Mouse (Mus musculus) heart, embryonic 16.5 days (tissue): ENCODE data around the gene Pck1. TPM values are rescaled to one million over a fixed set of nuclear protein-coding genes. Genes with fewer than 3 reads are reported as not detected.

Source experiments
- ATAC-seq: fragments of 200-750 bp; cut with Nextera tagmentation; replicated peaks from 2 replicates; pipeline ENCODE4 v1.8.0; 2017; ENCODE audit warnings: moderate number of reproducible peaks; ENCODE audit not compliant: insufficient read depth, low FRiP score; ENCODE audit errors: extremely low read depth
- H3K27ac ChIP-seq: fragments of 300-500 bp; sonication (generic); 2 replicates; pipeline ENCODE4 v1.5.1; 2014; ENCODE audit warnings: mild to moderate bottlenecking, low read length, control low read depth, moderate library complexity
- H3K27me3 ChIP-seq: fragments of 300-500 bp; sonication (generic); 2 replicates; pipeline ENCODE4 v1.6.1; 2014; ENCODE audit warnings: low read length, mixed read lengths; ENCODE audit not compliant: control insufficient read depth, insufficient read depth
- H3K36me3 ChIP-seq: fragments of 300-500 bp; sonication (generic); 2 replicates; pipeline ENCODE4 v1.6.1; 2014; ENCODE audit not compliant: control insufficient read depth, insufficient read depth
- H3K4me1 ChIP-seq: fragments of 300-500 bp; sonication (generic); 2 replicates; pipeline ENCODE4 v1.6.1; 2014; ENCODE audit warnings: low read length, mixed read lengths; ENCODE audit not compliant: control insufficient read depth, insufficient read depth
- H3K4me2 ChIP-seq: fragments of 300-500 bp; sonication (generic); 2 replicates; pipeline ENCODE4 v1.6.1; 2014; ENCODE audit warnings: low read depth, mild to moderate bottlenecking, control low read depth, low read length
- H3K4me3 ChIP-seq: fragments of 300-500 bp; sonication (generic); 2 replicates; pipeline ENCODE4 v1.5.1; 2014; ENCODE audit warnings: mild to moderate bottlenecking, control low read depth, low read length
- H3K9ac ChIP-seq: fragments of 300-500 bp; sonication (generic); 2 replicates; pipeline ENCODE4 v1.6.1; 2014; ENCODE audit warnings: low read length, control low read depth
- H3K9me3 ChIP-seq: fragments of 300-500 bp; sonication (generic); replicated peaks from 2 replicates; pipeline ENCODE4 v1.6.1; 2016; ENCODE audit warnings: low read length; ENCODE audit not compliant: control insufficient read depth
- WGBS: fragments of 180-500 bp; shearing (Covaris S2); extraction: QIAGEN DNeasy Blood & Tissue Kit; methylation state at CpG from one replicate; pipeline ENCODE4 v1.1.7; 2014; 5-methylcytosine and 5-hydroxymethylcytosine counted together
- polyA plus RNA-seq: library from polyadenylated mRNA; unstranded; fragments of >200 nt; fragmentation: Nextera tagmentation; extraction: Ambion mirVana; gene quantifications from 2 replicates; pipeline ENCODE4 v1.2.1, GENCODE M21; 2015

The Pck1 gene
- polyA plus RNA-seq, 1 experiment from 2014 or later: 0.13 TPM

DNA sequence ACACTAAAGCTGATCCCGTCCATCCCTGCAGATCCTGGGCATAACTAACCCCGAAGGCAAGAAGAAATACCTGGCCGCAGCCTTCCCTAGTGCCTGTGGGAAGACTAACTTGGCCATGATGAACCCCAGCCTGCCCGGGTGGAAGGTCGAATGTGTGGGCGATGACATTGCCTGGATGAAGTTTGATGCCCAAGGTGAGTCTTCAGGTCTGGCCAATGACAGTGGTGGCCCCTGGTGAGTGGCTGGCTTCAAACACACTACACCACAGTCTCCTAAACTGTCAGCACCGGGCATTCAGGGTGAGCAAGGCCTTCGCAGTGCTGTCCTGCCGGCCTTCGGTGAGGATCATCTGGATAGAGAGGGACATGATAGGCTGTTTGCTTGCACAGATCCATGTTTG, 3.1 kb downstream of the Pck1 start:
- ATAC-seq: no peak
- H3K9ac ChIP-seq: no peak overlapping the region
- no peak overlapping the region for H3K4me3 ChIP-seq
- WGBS: 87% methylated on average over 10 of the region's 10 CpGs
- H3K27me3 ChIP-seq: no peaks in the 10 kb centered on the region
- H3K9me3 ChIP-seq: no peaks in the 10 kb centered on the region
- no peak overlapping the region for H3K4me2 ChIP-seq
- peaks cover 8% of the 10 kb centered on the region; the same call in 1 of the 2 replicates for H3K4me1 ChIP-seq
- no peak overlapping the region for H3K27ac ChIP-seq
- no peaks in the 10 kb centered on the region for H3K36me3 ChIP-seq

GRCm38 (mm10) chr2:173156923-173157322, 4.1 kb downstream of the Pck1 start:
- ATAC-seq: no peak
- WGBS: 83% methylated on average over 13 of the region's 13 CpGs
- H3K4me1 ChIP-seq: peaks cover 6% of the 10 kb centered on the region; the same call in 1 of the 2 replicates
- no peak overlapping the region for H3K27ac ChIP-seq
- no peak overlapping the region for H3K4me3 ChIP-seq
- H3K9ac ChIP-seq: no peak overlapping the region
- no peak overlapping the region for H3K4me2 ChIP-seq
- no peaks in the 10 kb centered on the region for H3K27me3 ChIP-seq
- no peaks in the 10 kb centered on the region for H3K9me3 ChIP-seq
- H3K36me3 ChIP-seq: no peaks in the 10 kb centered on the region

- Histone ChIP-seq H3K27ac (no peak overlapping the region), H3K4me1 (peaks cover 6% of the 10 kb centered on the region; the same call in 1 of the 2 replicates), H3K27me3 (no peaks in the 10 kb centered on the region), H3K9ac (no peak overlapping the region), H3K36me3 (no peaks in the 10 kb centered on the region), H3K4me3 (no peak overlapping the region), H3K9me3 (no peaks in the 10 kb centered on the region), H3K4me2 (no peak overlapping the region)
- no peak for ATAC-seq
- WGBS: 63% methylated on average over 4 of the region's 4 CpGs
These were observed 4.5 kb downstream of the Pck1 start for GRCm38 (mm10) chr2:173157376-173157775.

DNA sequence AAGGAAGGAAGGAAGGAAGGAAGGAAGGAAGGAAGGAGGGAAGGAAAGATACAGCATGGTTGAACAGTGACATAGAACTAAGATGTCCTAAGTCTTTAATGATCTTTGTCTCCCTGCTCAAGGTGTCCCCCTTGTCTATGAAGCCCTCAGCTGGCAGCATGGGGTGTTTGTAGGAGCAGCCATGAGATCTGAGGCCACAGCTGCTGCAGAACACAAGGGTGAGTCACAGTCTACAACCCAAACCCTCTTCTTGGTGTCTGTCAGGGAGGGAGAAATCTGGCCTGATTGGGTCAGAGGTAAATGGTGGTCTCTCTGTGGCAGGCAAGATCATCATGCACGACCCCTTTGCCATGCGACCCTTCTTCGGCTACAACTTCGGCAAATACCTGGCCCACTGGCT, 5.0 kb downstream of the Pck1 start:
- Histone ChIP-seq H3K36me3 (no peaks in the 10 kb centered on the region), H3K9ac (no peak overlapping the region), H3K27me3 (no peaks in the 10 kb centered on the region), H3K4me1 (peaks cover 1% of the 10 kb centered on the region; the same call in 1 of the 2 replicates), H3K9me3 (no peaks in the 10 kb centered on the region), H3K27ac (no peak overlapping the region), H3K4me2 (no peak overlapping the region), H3K4me3 (no peak overlapping the region)
- no peak for ATAC-seq
- 94% methylated on average over 4 of the region's 4 CpGs for WGBS

DNA sequence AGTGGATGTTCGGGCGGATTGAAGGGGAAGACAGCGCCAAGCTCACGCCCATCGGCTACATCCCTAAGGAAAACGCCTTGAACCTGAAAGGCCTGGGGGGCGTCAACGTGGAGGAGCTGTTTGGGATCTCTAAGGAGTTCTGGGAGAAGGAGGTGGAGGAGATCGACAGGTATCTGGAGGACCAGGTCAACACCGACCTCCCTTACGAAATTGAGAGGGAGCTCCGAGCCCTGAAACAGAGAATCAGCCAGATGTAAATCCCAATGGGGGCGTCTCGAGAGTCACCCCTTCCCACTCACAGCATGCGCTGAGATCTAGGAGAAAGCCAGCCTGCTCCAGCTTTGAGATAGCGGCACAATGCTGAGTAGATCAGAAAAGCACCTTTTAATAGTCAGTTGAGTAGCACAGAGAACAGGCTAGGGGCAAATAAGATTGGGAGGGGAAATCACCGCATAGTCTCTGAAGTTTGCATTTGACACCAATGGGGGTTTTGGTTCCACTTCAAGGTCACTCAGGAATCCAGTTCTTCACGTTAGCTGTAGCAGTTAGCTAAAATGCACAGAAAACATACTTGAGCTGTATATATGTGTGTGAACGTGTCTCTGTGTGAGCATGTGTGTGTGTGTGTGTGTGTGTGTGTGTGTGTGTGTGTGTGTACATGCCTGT, 5.7 kb downstream of the Pck1 start:
- no peak for ATAC-seq
- H3K9me3 ChIP-seq: no peaks in the 10 kb centered on the region
- H3K27ac ChIP-seq: no peak overlapping the region
- no peaks in the 10 kb centered on the region for H3K4me1 ChIP-seq
- H3K36me3 ChIP-seq: no peaks in the 10 kb centered on the region
- no peak overlapping the region for H3K4me2 ChIP-seq
- no peak overlapping the region for H3K4me3 ChIP-seq
- 81% methylated on average over 19 of the region's 19 CpGs for WGBS
- H3K9ac ChIP-seq: no peak overlapping the region
- H3K27me3 ChIP-seq: no peaks in the 10 kb centered on the region

- H3K4me1 ChIP-seq: no peaks in the 10 kb centered on the region
- no peaks in the 10 kb centered on the region for H3K36me3 ChIP-seq
- H3K9me3 ChIP-seq: no peaks in the 10 kb centered on the region
- H3K4me3 ChIP-seq: no peak overlapping the region
- H3K4me2 ChIP-seq: peak overlapping the region; percentile 22; the same call in 1 of the 2 replicates
- H3K27ac ChIP-seq: peak overlapping the region; percentile 14; the same call in 1 of the 2 replicates
- no peaks in the 10 kb centered on the region for H3K27me3 ChIP-seq
- H3K9ac ChIP-seq: no peak overlapping the region
- ATAC-seq: peak; percentile 79
- WGBS: 48% methylated on average over 24 of the region's 24 CpGs
These were observed 6.8 kb downstream of the Pck1 start for GRCm38 (mm10) chr2:173159354-173160311.

- H3K27me3 ChIP-seq: no peaks in the 10 kb centered on the region
- H3K4me1 ChIP-seq: no peaks in the 10 kb centered on the region
- ATAC-seq: no peak
- no peaks in the 10 kb centered on the region for H3K36me3 ChIP-seq
- WGBS: 84% methylated on average over 8 of the region's 8 CpGs
- no peaks in the 10 kb centered on the region for H3K9me3 ChIP-seq
- H3K27ac ChIP-seq: no peak overlapping the region
- no peak overlapping the region for H3K4me2 ChIP-seq
- no peak overlapping the region for H3K4me3 ChIP-seq
- H3K9ac ChIP-seq: no peak overlapping the region
These were observed 10.5 kb downstream of the Pck1 start for GRCm38 (mm10) chr2:173163380-173163779.

DNA sequence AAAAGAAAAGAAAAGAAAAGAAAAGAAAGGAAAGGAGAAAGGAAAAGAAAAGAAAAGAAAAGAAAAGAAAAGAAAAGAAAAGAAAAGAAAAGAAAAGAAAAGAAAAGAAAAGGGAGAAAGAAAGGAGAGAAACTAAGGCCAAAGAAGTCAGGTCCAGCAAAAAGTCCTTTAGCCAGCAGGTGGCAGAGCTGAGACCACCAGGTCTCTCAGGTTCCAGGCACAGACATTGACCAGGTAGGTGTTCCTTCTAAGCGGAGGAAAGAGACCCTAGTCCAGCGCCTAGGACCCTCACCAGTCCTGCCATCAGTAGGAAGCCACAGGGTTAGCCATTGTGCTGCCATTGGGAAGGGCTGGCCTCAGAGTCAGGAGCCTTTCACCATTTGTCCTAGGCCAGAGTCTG, 11.5 kb downstream of the Pck1 start:
- no peaks in the 10 kb centered on the region for H3K27me3 ChIP-seq
- 33% methylated on average over 2 of the region's 2 CpGs for WGBS
- H3K9me3 ChIP-seq: no peaks in the 10 kb centered on the region
- H3K9ac ChIP-seq: no peak overlapping the region
- H3K4me3 ChIP-seq: no peak overlapping the region
- H3K4me1 ChIP-seq: no peaks in the 10 kb centered on the region
- H3K36me3 ChIP-seq: no peaks in the 10 kb centered on the region
- H3K27ac ChIP-seq: no peak overlapping the region
- no peak overlapping the region for H3K4me2 ChIP-seq
- ATAC-seq: no peak

DNA sequence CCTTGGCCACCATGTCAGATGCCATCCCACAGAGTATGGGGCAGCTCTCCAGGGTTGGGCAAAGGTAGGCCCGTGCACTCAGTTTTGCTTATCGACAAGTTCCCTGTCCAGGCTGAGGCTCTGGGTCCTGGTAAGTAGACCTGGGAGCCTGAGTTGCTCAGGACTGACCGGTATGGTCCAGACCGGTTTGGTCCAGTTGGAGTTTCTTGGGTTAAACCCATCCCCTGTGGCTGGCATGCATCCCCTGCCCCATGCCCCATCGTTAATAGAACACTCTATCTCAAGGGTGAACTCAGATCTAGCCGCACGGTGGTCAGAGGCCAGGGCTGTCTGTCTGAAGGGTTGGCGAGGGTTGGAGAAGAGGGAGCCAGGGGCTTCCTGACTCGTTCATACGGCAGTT, 12.1 kb downstream of the Pck1 start:
- ATAC-seq: no peak
- Histone ChIP-seq H3K9ac (no peak overlapping the region), H3K4me1 (no peaks in the 10 kb centered on the region), H3K4me2 (no peak overlapping the region), H3K27ac (no peak overlapping the region), H3K9me3 (no peaks in the 10 kb centered on the region), H3K36me3 (no peaks in the 10 kb centered on the region), H3K4me3 (no peak overlapping the region), H3K27me3 (no peaks in the 10 kb centered on the region)
- 85% methylated on average over 10 of the region's 10 CpGs for WGBS
